Mouse (Mus musculus) forebrain, embryonic 12.5 days (tissue): ENCODE results near the gene Entpd6. TPM values are rescaled to one million over a fixed set of nuclear protein-coding genes. Genes with fewer than 3 reads are reported as not detected.

Experiments
- polyA plus RNA-seq: library from polyadenylated mRNA; unstranded; fragments of >200 nt; fragmentation: Nextera tagmentation; extraction: Ambion mirVana; gene quantifications from 2 replicates; pipeline ENCODE4 v1.2.1, GENCODE M21; 2016

Gene Entpd6
- polyA plus RNA-seq, 1 experiment from 2014 or later: 29.6 TPM

Other genes starting within 250 kb of the Entpd6 start
- gene Cst7, start 178.6 kb upstream of the Entpd6 start, polyA plus RNA-seq: 0.19 and 0.35 TPM in 2 replicates
- 35.7 and 36.4 TPM in 2 replicates for gene Apmap, start 140.5 kb upstream of the Entpd6 start, polyA plus RNA-seq
- gene Acss1, start 80.5 kb upstream of the Entpd6 start, polyA plus RNA-seq: 43.4 and 54.8 TPM in 2 replicates
- gene Vsx1, start 59.7 kb upstream of the Entpd6 start, polyA plus RNA-seq: 0.06 and 0.11 TPM in 2 replicates
- gene Pygb, start 37.7 kb downstream of the Entpd6 start, polyA plus RNA-seq: 81.6 and 86.3 TPM in 2 replicates
- gene Abhd12, start 155.7 kb downstream of the Entpd6 start, polyA plus RNA-seq: 57.2 and 60.1 TPM in 2 replicates
- gene Gins1, start 156.4 kb downstream of the Entpd6 start, polyA plus RNA-seq: 64.0 and 66.8 TPM in 2 replicates